Mouse (Mus musculus) midbrain, embryonic 16.5 days (tissue): ENCODE results near the gene Neu1. TPM values are rescaled to one million over a fixed set of nuclear protein-coding genes. Genes with fewer than 3 reads are reported as not detected.
A peak's percentile ranks its signal among the peaks of the same experiment; 100 is the strongest.

Source experiments
- ATAC-seq: fragments of 200-750 bp; cut with Nextera tagmentation; 2 replicates; pipeline ENCODE4 v1.8.0; 2017; ENCODE audit warnings: moderate TSS enrichment
- H3K27ac ChIP-seq: fragments of 300-500 bp; sonication (generic); 2 replicates; pipeline ENCODE4 v1.5.1; 2014; ENCODE audit warnings: mild to moderate bottlenecking, low read length, mixed read lengths
- H3K27me3 ChIP-seq: fragments of 300-500 bp; sonication (generic); 2 replicates; pipeline ENCODE4 v1.6.1; 2014; ENCODE audit warnings: low read depth, low read length, mixed read lengths; ENCODE audit not compliant: control insufficient read depth, insufficient read depth
- H3K36me3 ChIP-seq: fragments of 300-500 bp; sonication (generic); 2 replicates; pipeline ENCODE4 v1.6.1; 2014; ENCODE audit warnings: mild to moderate bottlenecking, low read length, moderate library complexity, mixed read lengths; ENCODE audit not compliant: control insufficient read depth, insufficient read depth
- H3K4me1 ChIP-seq: fragments of 300-500 bp; sonication (generic); 2 replicates; pipeline ENCODE4 v1.6.1; 2014; ENCODE audit warnings: mild to moderate bottlenecking, low read length, mixed read lengths; ENCODE audit not compliant: control insufficient read depth, insufficient read depth
- H3K4me2 ChIP-seq: fragments of 300-500 bp; sonication (generic); 2 replicates; pipeline ENCODE4 v1.6.1; 2014; ENCODE audit warnings: mild to moderate bottlenecking, low read length, mixed read lengths
- H3K4me3 ChIP-seq: fragments of 300-500 bp; sonication (generic); 2 replicates; pipeline ENCODE4 v1.5.1; 2014; ENCODE audit warnings: low read depth, mild to moderate bottlenecking, low read length, moderate library complexity, mixed read lengths
- H3K9ac ChIP-seq: fragments of 300-500 bp; sonication (generic); 2 replicates; pipeline ENCODE4 v1.6.1; 2014; ENCODE audit warnings: low read depth, low read length, mixed read lengths
- H3K9me3 ChIP-seq: fragments of 300-500 bp; sonication (generic); replicated peaks from 2 replicates; pipeline ENCODE4 v1.6.1; 2014; ENCODE audit warnings: mild to moderate bottlenecking, low read length, mixed read lengths; ENCODE audit not compliant: control insufficient read depth, poor library complexity, severe bottlenecking
- WGBS: fragments of 180-500 bp; shearing (Covaris S2); extraction: QIAGEN DNeasy Blood & Tissue Kit; methylation state at CpG from one replicate; pipeline ENCODE4 v1.1.7; 2014; 5-methylcytosine and 5-hydroxymethylcytosine counted together
- polyA plus RNA-seq: library from polyadenylated mRNA; unstranded; fragments of >200 nt; fragmentation: Nextera tagmentation; extraction: Ambion mirVana; gene quantifications from 2 replicates; pipeline ENCODE4 v1.2.1, GENCODE M21; 2015

Neu1 gene
- polyA plus RNA-seq, 1 experiment from 2014 or later: 42.3 TPM

GRCm38 (mm10) chr17:34979631-34980030, 48.6 kb downstream of the Neu1 start:
- H3K4me3 ChIP-seq: no peak overlapping the region
- H3K36me3 ChIP-seq: no peaks in the 10 kb centered on the region
- peaks cover 20% of the 10 kb centered on the region for H3K4me1 ChIP-seq
- H3K27me3 ChIP-seq: no peaks in the 10 kb centered on the region
- no peak for ATAC-seq
- no peak overlapping the region for H3K4me2 ChIP-seq
- 93% methylated on average over 4 of the region's 4 CpGs for WGBS
- no peaks in the 10 kb centered on the region for H3K9me3 ChIP-seq
- no peak overlapping the region for H3K27ac ChIP-seq
- 0 out of 2 replicates have a peak overlapping the region, but pooled peaks have one; percentile 21 for H3K9ac ChIP-seq

GRCm38 (mm10) chr17:34980655-34981054, 49.6 kb downstream of the Neu1 start:
- H3K27ac ChIP-seq: peak overlapping the region; percentile 96
- no peaks in the 10 kb centered on the region for H3K9me3 ChIP-seq
- peak overlapping the region; percentile 70 for H3K4me3 ChIP-seq
- H3K36me3 ChIP-seq: peaks cover 4% of the 10 kb centered on the region
- H3K27me3 ChIP-seq: no peaks in the 10 kb centered on the region
- peak overlapping the region; percentile 92 for H3K4me2 ChIP-seq
- peak overlapping the region; percentile 91 for H3K9ac ChIP-seq
- 14% methylated on average over 2 of the region's 2 CpGs for WGBS
- H3K4me1 ChIP-seq: peaks cover 20% of the 10 kb centered on the region
- no peak for ATAC-seq

- peaks cover 7% of the 10 kb centered on the region for H3K36me3 ChIP-seq
- peak within 1 kb of the TSS; percentile 92 for H3K4me2 ChIP-seq
- peak within 1 kb of the TSS; percentile 96 for H3K27ac ChIP-seq
- no peaks in the 10 kb centered on the region for H3K9me3 ChIP-seq
- H3K9ac ChIP-seq: peak within 1 kb of the TSS; percentile 91
- H3K27me3 ChIP-seq: no peaks in the 10 kb centered on the region
- under 1% methylated on average over 57 of the region's 58 CpGs for WGBS
- ATAC-seq: peak; percentile 96
- peak within 1 kb of the TSS; percentile 70 for H3K4me3 ChIP-seq
- H3K4me1 ChIP-seq: peaks cover 20% of the 10 kb centered on the region
These were observed 50.7 kb downstream of the Neu1 start, which contains the start of gene Lsm2 for GRCm38 (mm10) chr17:34981690-34982180. TSS of gene Lsm2 (plus strand) at chr17:34981862.

GRCm38 (mm10) chr17:34982328-34982727, 51.3 kb downstream of the Neu1 start:
- WGBS: 0% methylated on average over 15 of the region's 15 CpGs
- peak overlapping the region; percentile 92 for H3K4me2 ChIP-seq
- H3K9ac ChIP-seq: peak overlapping the region; percentile 91
- peak overlapping the region; percentile 70 for H3K4me3 ChIP-seq
- peak; percentile 23; the same call in 1 of the 2 replicates for ATAC-seq
- H3K9me3 ChIP-seq: no peaks in the 10 kb centered on the region
- H3K36me3 ChIP-seq: peaks cover 7% of the 10 kb centered on the region
- H3K27ac ChIP-seq: peak overlapping the region; percentile 96
- H3K27me3 ChIP-seq: no peaks in the 10 kb centered on the region
- peaks cover 20% of the 10 kb centered on the region for H3K4me1 ChIP-seq

GRCm38 (mm10) chr17:34984218-34984617, 53.2 kb downstream of the Neu1 start:
- WGBS: 64% methylated on average over 2 of the region's 2 CpGs
- Histone ChIP-seq H3K9ac (no peak overlapping the region), H3K4me1 (peaks cover 20% of the 10 kb centered on the region), H3K27me3 (no peaks in the 10 kb centered on the region), H3K9me3 (no peaks in the 10 kb centered on the region), H3K36me3 (peaks cover 7% of the 10 kb centered on the region), H3K27ac (no peak overlapping the region), H3K4me3 (no peak overlapping the region), H3K4me2 (no peak overlapping the region)
- ATAC-seq: no peak

Other genes with a start within 250 kb of the Neu1 start
- 0.27 and 0.39 TPM in 2 replicates for gene C4b, start 187.4 kb upstream of the Neu1 start, polyA plus RNA-seq
- gene Cyp21a1, start 126.7 kb upstream of the Neu1 start, polyA plus RNA-seq: not detected in 2 replicates
- 40.6 and 43.2 TPM in 2 replicates for gene Stk19, start 94.3 kb upstream of the Neu1 start, polyA plus RNA-seq
- gene Dxo, start 94.2 kb upstream of the Neu1 start, polyA plus RNA-seq: 73.1 and 73.2 TPM in 2 replicates
- 62.1 and 62.4 TPM in 2 replicates for gene Skiv2l, start 81.0 kb upstream of the Neu1 start, polyA plus RNA-seq
- 79.8 and 86.5 TPM in 2 replicates for gene Nelfe, start 80.9 kb upstream of the Neu1 start, polyA plus RNA-seq
- 0.51 and 1.4 TPM in 2 replicates for gene Cfb, start 68.7 kb upstream of the Neu1 start, polyA plus RNA-seq
- 12.4 and 13.1 TPM in 2 replicates for gene Zbtb12, start 51.8 kb upstream of the Neu1 start, polyA plus RNA-seq
- 0.16 TPM in 1 of 2 replicates, not detected in the other for gene Gm20547, start 49.2 kb upstream of the Neu1 start, polyA plus RNA-seq
- gene C2, start 33.0 kb upstream of the Neu1 start, polyA plus RNA-seq: 1.6 and 2.4 TPM in 2 replicates
- gene Ehmt2, start 32.8 kb upstream of the Neu1 start, polyA plus RNA-seq: 99.8 and 102 TPM in 2 replicates
- 0.09 TPM in 1 of 2 replicates, not detected in the other for gene Slc44a4, start 16.8 kb upstream of the Neu1 start, polyA plus RNA-seq
- gene Hspa1b, start 28.0 kb downstream of the Neu1 start, polyA plus RNA-seq: 0.24 TPM in 1 of 2 replicates, not detected in the other
- gene Gm20481, start 38.7 kb downstream of the Neu1 start, polyA plus RNA-seq: not detected in 2 replicates
- gene Hspa1a, start 40.9 kb downstream of the Neu1 start, polyA plus RNA-seq: 13.4 and 19.3 TPM in 2 replicates
- gene Hspa1l, start 41.5 kb downstream of the Neu1 start, polyA plus RNA-seq: 2.0 and 2.4 TPM in 2 replicates
- gene Lsm2, start 50.6 kb downstream of the Neu1 start, polyA plus RNA-seq: 97.2 and 107 TPM in 2 replicates
- 54.8 and 56.5 TPM in 2 replicates for gene Vars, start 69.7 kb downstream of the Neu1 start, polyA plus RNA-seq
- gene Vwa7, start 85.3 kb downstream of the Neu1 start, polyA plus RNA-seq: 0.16 and 0.26 TPM in 2 replicates
- gene Sapcd1, start 96.8 kb downstream of the Neu1 start, polyA plus RNA-seq: 0.71 and 1.1 TPM in 2 replicates
- 1.9 and 2.4 TPM in 2 replicates for gene Msh5, start 115.5 kb downstream of the Neu1 start, polyA plus RNA-seq
- 51.2 and 54.7 TPM in 2 replicates for gene Clic1, start 118.7 kb downstream of the Neu1 start, polyA plus RNA-seq
- gene Ddah2, start 127.8 kb downstream of the Neu1 start, polyA plus RNA-seq: 312 and 341 TPM in 2 replicates
- gene Ly6g6c, start 134.1 kb downstream of the Neu1 start, polyA plus RNA-seq: 0.30 TPM in 1 of 2 replicates, not detected in the other
- 0.12 and 0.15 TPM in 2 replicates for gene Mpig6b, start 134.9 kb downstream of the Neu1 start, polyA plus RNA-seq
- 0.26 and 0.31 TPM in 2 replicates for gene Ly6g6e, start 145.6 kb downstream of the Neu1 start, polyA plus RNA-seq
- 0.57 and 1.5 TPM in 2 replicates for gene Ly6g6d, start 146.8 kb downstream of the Neu1 start, polyA plus RNA-seq
- gene Ly6g6f, start 154.4 kb downstream of the Neu1 start, polyA plus RNA-seq: not detected in 2 replicates
- 105 and 107 TPM in 2 replicates for gene Abhd16a, start 158.0 kb downstream of the Neu1 start, polyA plus RNA-seq
- gene Ly6g5c, start 177.0 kb downstream of the Neu1 start, polyA plus RNA-seq: not detected in 2 replicates
- gene Ly6g5b, start 184.2 kb downstream of the Neu1 start, polyA plus RNA-seq: 1.5 TPM in 2 replicates
- 24.3 and 26.4 TPM in 2 replicates for gene Gpank1, start 190.2 kb downstream of the Neu1 start, polyA plus RNA-seq
- 315 and 331 TPM in 2 replicates for gene Csnk2b, start 190.8 kb downstream of the Neu1 start, polyA plus RNA-seq
- 7.8 and 8.7 TPM in 2 replicates for gene D17H6S53E, start 195.1 kb downstream of the Neu1 start, polyA plus RNA-seq
- 0.24 and 0.29 TPM in 2 replicates for gene Apom, start 200.8 kb downstream of the Neu1 start, polyA plus RNA-seq
- gene Bag6, start 203.9 kb downstream of the Neu1 start, polyA plus RNA-seq: 70.5 and 75.7 TPM in 2 replicates
- 148 and 167 TPM in 2 replicates for gene Prrc2a, start 233.6 kb downstream of the Neu1 start, polyA plus RNA-seq
- gene Aif1, start 244.8 kb downstream of the Neu1 start, polyA plus RNA-seq: 6.2 and 6.9 TPM in 2 replicates